In the genomic region with DNA sequence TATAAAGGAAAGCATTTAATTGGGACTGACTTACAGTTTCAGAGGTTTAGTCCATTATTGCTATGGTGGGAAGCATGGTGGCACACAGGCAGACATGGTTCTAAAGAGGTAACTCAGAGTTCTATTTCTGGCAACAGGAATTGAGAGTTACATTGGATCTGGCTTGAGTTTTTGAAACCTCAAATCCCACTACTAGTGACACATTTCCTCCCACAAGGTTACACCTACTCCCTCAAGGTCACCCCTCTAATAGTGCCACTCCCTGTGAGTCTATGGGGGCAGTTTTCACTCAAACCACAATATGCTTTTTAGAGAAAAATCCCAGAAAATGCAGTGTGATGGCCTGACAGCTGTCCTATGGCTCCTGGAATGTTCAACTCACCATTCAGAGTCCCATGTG, we compare ENCODE assay signal across 32 mouse cellular contexts.
"Had no signal": no experiment of that assay in that cellular context is flagged by ENCODE, and none has a peak within 500 bp of the region (broad histone marks: within the 10 kb centered on the region; RNA-seq: fewer than 3 reads in every experiment).

No protein-coding gene starts in this region.

- H3K4me2 ChIP-seq: limb, embryonic 12.5 days; limb, embryonic 13.5 days; limb, embryonic 15.5 days; liver, embryonic 11.5 days; liver, embryonic 12.5 days; liver, embryonic 13.5 days; liver, embryonic 15.5 days; lung, embryonic 14.5 days; lung, embryonic 15.5 days; midbrain, embryonic 11.5 days; midbrain, embryonic 12.5 days; midbrain, embryonic 13.5 days; midbrain, embryonic 15.5 days; neural tube, embryonic 12.5 days had no signal

- H3K4me1 ChIP-seq: limb, embryonic 10.5 days; limb, embryonic 12.5 days; limb, embryonic 13.5 days; limb, embryonic 15.5 days; liver, embryonic 12.5 days; liver, embryonic 13.5 days; liver, embryonic 15.5 days; lung, embryonic 15.5 days; megakaryocyte, embryonic 14.5 days; midbrain, embryonic 10.5 days; midbrain, embryonic 12.5 days; midbrain, embryonic 13.5 days; midbrain, embryonic 15.5 days; neural tube, embryonic 12.5 days had no signal

- H3K4me3 ChIP-seq: limb, embryonic 10.5 days; limb, embryonic 12.5 days; limb, embryonic 13.5 days; limb, embryonic 15.5 days; liver, embryonic 12.5 days; liver, embryonic 13.5 days; liver, embryonic 15.5 days; lung, embryonic 15.5 days; megakaryocyte, embryonic 14.5 days; midbrain, embryonic 10.5 days; midbrain, embryonic 12.5 days; midbrain, embryonic 13.5 days; midbrain, embryonic 15.5 days; myocyte; neural tube, embryonic 12.5 days had no signal

- H3K9me3 ChIP-seq: limb, embryonic 10.5 days; limb, embryonic 13.5 days; limb, embryonic 15.5 days; liver, embryonic 12.5 days; liver, embryonic 13.5 days; liver, embryonic 15.5 days; lung, embryonic 15.5 days; midbrain, embryonic 10.5 days; midbrain, embryonic 15.5 days had no signal

- H3K27ac ChIP-seq: limb, embryonic 10.5 days; limb, embryonic 12.5 days; limb, embryonic 13.5 days; limb, embryonic 15.5 days; liver, embryonic 12.5 days; liver, embryonic 13.5 days; liver, embryonic 14.5 days; liver, embryonic 15.5 days; lung, embryonic 15.5 days; macrophage; midbrain, embryonic 10.5 days; midbrain, embryonic 12.5 days; midbrain, embryonic 13.5 days; midbrain, embryonic 15.5 days; neural tube, embryonic 12.5 days had no signal

- ATAC-seq: liver, embryonic 12.5 days; liver, postnatal 0 days; lung, postnatal 0 days; midbrain, embryonic 13.5 days; midbrain, embryonic 15.5 days; midbrain, embryonic 16.5 days had no signal

- H3K36me3 ChIP-seq: limb, embryonic 10.5 days; limb, embryonic 12.5 days; limb, embryonic 13.5 days; limb, embryonic 15.5 days; liver, embryonic 12.5 days; liver, embryonic 13.5 days; liver, embryonic 15.5 days; lung, embryonic 15.5 days; midbrain, embryonic 10.5 days; midbrain, embryonic 12.5 days; midbrain, embryonic 13.5 days; midbrain, embryonic 15.5 days; neural tube, embryonic 12.5 days had no signal

- H3K9ac ChIP-seq: limb, embryonic 12.5 days; limb, embryonic 13.5 days; limb, embryonic 15.5 days; liver, embryonic 12.5 days; liver, embryonic 13.5 days; liver, embryonic 14.5 days; liver, embryonic 15.5 days; liver, postnatal 0 days; lung, embryonic 14.5 days; lung, embryonic 15.5 days; midbrain, embryonic 12.5 days; midbrain, embryonic 13.5 days; midbrain, embryonic 15.5 days; neural tube, embryonic 12.5 days had no signal

- H3K27me3 ChIP-seq: limb, embryonic 12.5 days; limb, embryonic 13.5 days; limb, embryonic 15.5 days; liver, embryonic 12.5 days; liver, embryonic 13.5 days; liver, embryonic 15.5 days; lung, embryonic 15.5 days; megakaryocyte, embryonic 14.5 days; midbrain, embryonic 15.5 days; neural tube, embryonic 12.5 days had no signal

- DNase-seq: left cerebral cortex, postnatal 4 days; liver; liver, embryonic 13.5 days; liver, postnatal 0 days; lung, adult 18-20 months; lung, adult 2 months; lung, embryonic 14.5 days; lung, postnatal 10 days; lung, postnatal 14 days; lung, postnatal 36 days; lung, postnatal 4 days; midbrain, embryonic 14.5 days had no signal
